ENCODE assay signal across 27 mouse cellular contexts in the genomic region with DNA sequence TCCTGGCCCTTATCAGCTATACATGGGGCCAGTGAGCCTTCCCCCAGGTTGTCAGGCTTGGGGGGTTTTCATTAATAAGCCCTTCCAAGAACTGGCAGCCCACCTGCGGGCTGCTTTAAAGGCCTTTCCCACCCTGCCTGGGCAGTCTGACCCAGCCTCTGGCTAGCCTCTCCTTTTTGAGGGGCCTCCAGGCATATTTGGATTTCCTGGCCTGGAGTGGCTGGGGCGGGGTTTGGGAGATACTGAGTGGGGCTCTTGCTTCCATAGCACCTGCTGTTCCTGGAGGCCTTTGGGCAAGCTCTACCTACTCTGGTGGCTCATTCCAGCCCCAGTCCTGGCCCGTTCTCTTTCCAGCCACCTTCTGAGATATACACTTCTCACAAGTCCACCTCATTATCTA. TPM values are rescaled to one million over a fixed set of nuclear protein-coding genes. Genes with fewer than 3 reads are reported as not detected.
"Had no signal": no experiment of that assay in that cellular context is flagged by ENCODE, and none has a peak within 500 bp of the region (broad histone marks: within the 10 kb centered on the region; RNA-seq: fewer than 3 reads in every experiment).

No protein-coding gene starts in this region.

- H3K4me1 ChIP-seq: midbrain, embryonic 12.5 days had no signal

- H3K4me3 ChIP-seq: layer of hippocampus, adult 2 months; limb, embryonic 10.5 days; limb, embryonic 13.5 days; liver, embryonic 12.5 days; liver, embryonic 15.5 days; midbrain, embryonic 12.5 days; stomach, embryonic 15.5 days had no signal

- DNase-seq: kidney, adult 2 months; kidney, postnatal 25 days; layer of hippocampus, adult 9-11 months; right cerebral cortex, adult 18-20 months; right cerebral cortex, postnatal 25 days; thymus, adult 18-20 months had no signal

- H3K36me3 ChIP-seq: limb, embryonic 10.5 days; limb, embryonic 13.5 days; liver, embryonic 12.5 days; liver, embryonic 15.5 days; midbrain, embryonic 12.5 days; stomach, embryonic 15.5 days had no signal

- H3K4me2 ChIP-seq: limb, embryonic 13.5 days; liver, embryonic 12.5 days; liver, embryonic 15.5 days; midbrain, embryonic 12.5 days; stomach, embryonic 15.5 days had no signal

- H3K27ac ChIP-seq: kidney, postnatal 0 days; layer of hippocampus, adult 2 months; limb, embryonic 10.5 days; limb, embryonic 13.5 days; liver, embryonic 12.5 days; liver, embryonic 15.5 days; macrophage; midbrain, embryonic 12.5 days; stomach, embryonic 15.5 days had no signal

- ATAC-seq: midbrain, embryonic 16.5 days had no signal

- H3K9ac ChIP-seq: limb, embryonic 13.5 days; liver, embryonic 12.5 days; liver, embryonic 15.5 days; midbrain, embryonic 12.5 days; stomach, embryonic 15.5 days had no signal

- H3K9me3 ChIP-seq: limb, embryonic 10.5 days; limb, embryonic 13.5 days; liver, embryonic 12.5 days; liver, embryonic 15.5 days; midbrain, embryonic 12.5 days; stomach, embryonic 15.5 days had no signal

- H3K27me3 ChIP-seq: limb, embryonic 13.5 days; liver, embryonic 12.5 days; liver, embryonic 15.5 days; midbrain, embryonic 12.5 days; stomach, embryonic 15.5 days had no signal

RNA-seq across cellular contexts. Expression of gene Csf2, which starts 0.3 kb away (rescaled TPM):
- total RNA-seq: layer of hippocampus, adult 2 months; layer of hippocampus, postnatal 25 days; left cerebral cortex, adult 18-20 months; left cerebral cortex, postnatal 25 days; megakaryocyte, adult 5-6 weeks had no signal
- polyA plus RNA-seq: kidney, adult 2 months; kidney, embryonic 14.5 days; kidney, postnatal 0 days; limb, embryonic 10.5 days; limb, embryonic 13.5 days; liver, embryonic 12.5 days; liver, embryonic 15.5 days; macrophage; midbrain, embryonic 12.5 days; midbrain, embryonic 16.5 days; neural tube, embryonic 11.5 days; neural tube, embryonic 14.5 days; urinary bladder, adult 2 months had no signal

RNA-seq across cellular contexts. Expression of gene Il3, which starts 17.3 kb away (rescaled TPM):
- total RNA-seq: layer of hippocampus, adult 2 months; layer of hippocampus, postnatal 25 days; left cerebral cortex, adult 18-20 months; left cerebral cortex, postnatal 25 days; megakaryocyte, adult 5-6 weeks had no signal
- polyA plus RNA-seq: intestine, embryonic 14.5 days; intestine, postnatal 0 days; kidney, adult 2 months; kidney, embryonic 14.5 days; kidney, postnatal 0 days; large intestine, adult 2 months; limb, embryonic 10.5 days; limb, embryonic 13.5 days; liver, embryonic 12.5 days; liver, embryonic 15.5 days; macrophage; midbrain, embryonic 12.5 days; midbrain, embryonic 16.5 days; neural tube, embryonic 11.5 days; neural tube, embryonic 14.5 days; stomach, embryonic 15.5 days; urinary bladder, adult 2 months had no signal

RNA-seq across cellular contexts. Expression of gene Acsl6, which starts 53.9 kb away (rescaled TPM):
- polyA plus RNA-seq: macrophage had no signal
